Mouse (Mus musculus) hematopoietic multipotent progenitor cell, adult 10-12 weeks (in vitro differentiated cells): ENCODE measurements around the gene Slc4a4. TPM values are rescaled to one million over a fixed set of nuclear protein-coding genes. Genes with fewer than 3 reads are reported as not detected.

ENCODE experiments used
- polyA plus RNA-seq: library from polyadenylated mRNA; stranded (reverse); fragments of >175 nt; gene quantifications from 2 replicates; pipeline ENCODE4 v1.2.3, GENCODE M21; 2012; ENCODE audit warnings: low replicate concordance

Slc4a4 gene
- not detected in 2 replicates for polyA plus RNA-seq

GRCm38 (mm10) chr5:88886668-88887555 is at the start of gene Slc4a4:
TSS of gene Slc4a4 (plus strand) at chr5:88886818.

Other genes with a start within 250 kb of the Slc4a4 start
- gene Grsf1, start 210.6 kb upstream of the Slc4a4 start, polyA plus RNA-seq = 17.0 and 46.6 TPM in 2 replicates
- 8.2 and 14.6 TPM in 2 replicates for gene Mob1b, start 166.0 kb upstream of the Slc4a4 start, polyA plus RNA-seq
- gene Dck, start 121.8 kb upstream of the Slc4a4 start, polyA plus RNA-seq = 11.4 and 33.8 TPM in 2 replicates